Mouse (Mus musculus) G1E (cell line): ENCODE measurements around the gene Ralbp1. TPM values are rescaled to one million over a fixed set of nuclear protein-coding genes. Genes with fewer than 3 reads are reported as not detected.

Experiments used
- ATAC-seq: 2 replicates; pipeline ENCODE4 v1.8.0; 2016; ENCODE audit warnings: mild to moderate bottlenecking; ENCODE audit not compliant: insufficient number of reproducible peaks, poor library complexity, low FRiP score, severe bottlenecking; ENCODE audit errors: extremely low read depth
- DNase-seq: peaks from one replicate; pipeline ENCODE4 v3.0.0; 2012; ENCODE audit warnings: low spot score
- H3K27me3 ChIP-seq: 2 replicates; pipeline ENCODE4 v1.6.1; 2012; ENCODE audit warnings: mild to moderate bottlenecking, low read length, inconsistent platforms; ENCODE audit not compliant: insufficient read depth
- H3K36me3 ChIP-seq: replicated peaks from 2 replicates; pipeline ENCODE3; 2012; ENCODE audit warnings: mild to moderate bottlenecking, inconsistent platforms
- H3K4me1 ChIP-seq: 2 replicates; pipeline ENCODE4 v1.6.1; 2012; ENCODE audit warnings: low read depth, low read length, inconsistent platforms, mixed read lengths; ENCODE audit not compliant: insufficient read depth
- H3K4me3 ChIP-seq: 2 replicates; pipeline ENCODE4 v1.5.1; 2012; ENCODE audit warnings: low read depth, mild to moderate bottlenecking, inconsistent platforms, low read length, moderate library complexity, mixed read lengths
- H3K9me3 ChIP-seq: replicated peaks from 2 replicates; pipeline ENCODE4 v1.6.1; 2012; ENCODE audit warnings: inconsistent platforms
- CTCF ChIP-seq: IDR thresholded peaks from 2 replicates; pipeline ENCODE4 v1.5.1; 2012; ENCODE audit warnings: low read depth, low read length, inconsistent platforms, mixed read lengths
- GATA1 ChIP-seq: IDR thresholded peaks from 2 replicates; pipeline ENCODE4 v1.6.1; 2012; ENCODE audit warnings: borderline replicate concordance, low read length, inconsistent platforms, mixed read lengths
- GATA2 ChIP-seq: IDR thresholded peaks from 2 replicates; pipeline ENCODE4 v1.6.1; 2012; ENCODE audit warnings: low read depth, low read length, inconsistent platforms, borderline replicate concordance
- POLR2AphosphoS5 ChIP-seq: IDR thresholded peaks from 2 replicates; pipeline ENCODE4 v1.6.1; 2012; ENCODE audit warnings: low read depth, low read length, inconsistent platforms; ENCODE audit not compliant: insufficient replicate concordance
- TAL1 ChIP-seq: conservative IDR thresholded peaks from 2 replicates; pipeline ENCODE4 v1.6.1; 2012; ENCODE audit warnings: low read depth, low read length, inconsistent platforms, mixed read lengths
- polyA plus RNA-seq: library from polyadenylated mRNA; stranded (reverse); fragments of >175 nt; gene quantifications from 2 replicates; pipeline ENCODE4 v1.2.3, GENCODE M21; 2012
- total RNA-seq, 2 experiments: library from RNA; stranded (forward) in 1 of 2; stranded (reverse) in 1 of 2; fragments of 200-1000 nt in 1 of 2; fragments of >200 nt in 1 of 2; fragmentation: Nextera tagmentation in 1 of 2; gene quantifications; 2 replicates each; pipeline ENCODE4 v1.2.3; 2014 to 2017

Gene Ralbp1
- total and polyA plus RNA-seq, 3 experiments: 32.5 to 69.1 (median 54.8) TPM

- DNase-seq: peak; percentile 38
- peaks cover 69% of the 10 kb centered on the region for H3K36me3 ChIP-seq
- H3K4me3 ChIP-seq: no peak overlapping the region
- peaks cover 47% of the 10 kb centered on the region for H3K4me1 ChIP-seq
- TF ChIP-seq GATA2: no peak
- no peak for TF ChIP-seq POLR2AphosphoS5
- TF ChIP-seq TAL1: no peak
- no peak for TF ChIP-seq GATA1
- peak; percentile 69 for TF ChIP-seq CTCF
- no peaks in the 10 kb centered on the region for H3K9me3 ChIP-seq
- no peaks in the 10 kb centered on the region for H3K27me3 ChIP-seq
- ATAC-seq: peak; percentile 51; the same call in 1 of the 2 replicates
Observed at GRCm38 (mm10) chr17:65864742-65865141, 20.9 kb downstream of the Ralbp1 start.

DNA sequence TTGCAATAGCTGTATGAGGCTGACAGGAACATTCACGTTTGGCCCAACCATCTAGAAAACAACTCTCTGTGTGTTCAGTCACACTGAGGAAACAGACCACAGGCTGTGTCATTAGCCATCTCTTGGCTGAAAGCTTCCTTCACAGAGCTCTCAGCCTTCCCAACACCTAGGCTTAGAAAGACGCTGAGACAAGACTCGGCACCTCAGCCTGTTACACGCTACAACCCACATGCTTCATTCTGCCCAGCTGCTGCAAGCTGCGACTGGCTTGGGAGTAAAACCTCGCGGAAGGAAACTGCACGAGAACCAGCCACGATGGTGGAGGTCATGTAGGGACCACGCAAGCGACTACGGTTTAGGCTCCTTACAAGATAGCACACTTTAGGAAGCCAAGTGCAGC is 21.8 kb downstream of the Ralbp1 start:
- TF ChIP-seq TAL1 (no peak), GATA1 (no peak), POLR2AphosphoS5 (no peak), CTCF (no peak), GATA2 (no peak)
- H3K4me1 ChIP-seq: peaks cover 45% of the 10 kb centered on the region
- no peaks in the 10 kb centered on the region for H3K9me3 ChIP-seq
- no peak overlapping the region for H3K4me3 ChIP-seq
- no peaks in the 10 kb centered on the region for H3K27me3 ChIP-seq
- ATAC-seq (no peak), DNase-seq (no peak)
- H3K36me3 ChIP-seq: peaks cover 76% of the 10 kb centered on the region

DNA sequence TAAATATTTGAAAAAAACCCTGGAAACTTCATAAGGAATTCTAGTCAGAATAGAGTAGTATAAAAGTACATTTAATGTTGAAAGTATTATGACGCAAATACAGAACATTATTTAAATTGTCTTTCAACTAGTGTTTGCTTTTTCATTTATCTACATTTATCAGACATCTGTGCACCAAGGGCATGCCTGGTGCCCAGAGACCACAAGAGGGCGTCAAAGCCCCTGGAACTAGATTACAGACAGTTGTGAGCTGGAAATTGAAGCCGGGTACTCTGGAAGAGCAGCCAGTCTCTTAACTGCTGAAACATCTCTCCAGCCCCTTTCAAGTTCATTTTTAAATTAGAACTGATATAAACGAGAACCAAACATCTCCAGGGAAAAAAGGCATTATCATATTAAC is 23.0 kb downstream of the Ralbp1 start:
- DNase-seq (no peak), ATAC-seq (no peak)
- peak; percentile 30; the same call in 1 of the 2 replicates for TF ChIP-seq CTCF
- no peak for TF ChIP-seq GATA1
- Histone ChIP-seq H3K9me3 (no peaks in the 10 kb centered on the region), H3K36me3 (peaks cover 82% of the 10 kb centered on the region), H3K4me3 (no peak overlapping the region), H3K27me3 (no peaks in the 10 kb centered on the region), H3K4me1 (peaks cover 50% of the 10 kb centered on the region)

DNA sequence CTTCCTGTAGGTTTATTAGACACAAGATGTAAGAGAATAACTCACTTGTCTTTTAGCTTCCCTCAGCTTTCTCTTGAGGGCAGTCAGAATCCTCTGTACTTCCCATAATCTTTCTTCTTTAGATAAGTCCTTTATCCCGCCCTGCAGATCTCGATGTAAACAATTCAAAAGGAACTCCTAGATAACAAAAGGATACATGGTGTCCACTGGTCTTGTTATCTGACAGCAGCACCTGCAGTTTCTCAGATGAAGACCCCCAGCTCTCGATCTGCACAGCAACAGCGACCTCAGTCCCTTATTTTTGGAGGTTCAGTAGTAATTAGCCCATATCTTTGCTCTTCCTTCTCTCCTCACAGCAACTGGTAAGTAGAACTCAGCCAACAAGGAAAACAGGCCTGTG is 28.0 kb downstream of the Ralbp1 start:
- peaks cover 18% of the 10 kb centered on the region for H3K9me3 ChIP-seq
- no peak overlapping the region; the same call in 1 of the 2 replicates for H3K4me3 ChIP-seq
- H3K36me3 ChIP-seq: peaks cover 82% of the 10 kb centered on the region
- DNase-seq (peak; percentile 53), ATAC-seq (peak; percentile 90)
- TF ChIP-seq GATA2 (no peak), TAL1 (peak; percentile 86)
- H3K4me1 ChIP-seq: peaks cover 46% of the 10 kb centered on the region
- H3K27me3 ChIP-seq: no peaks in the 10 kb centered on the region

- DNase-seq: no peak
- peaks cover 26% of the 10 kb centered on the region for H3K4me1 ChIP-seq
- ATAC-seq: no peak
- H3K36me3 ChIP-seq: peaks cover 92% of the 10 kb centered on the region
- TF ChIP-seq TAL1 (no peak), CTCF (no peak), GATA2 (no peak), POLR2AphosphoS5 (no peak), GATA1 (no peak)
- H3K27me3 ChIP-seq: no peaks in the 10 kb centered on the region
- H3K9me3 ChIP-seq: peaks cover 18% of the 10 kb centered on the region
- H3K4me3 ChIP-seq: no peak overlapping the region
Observed at GRCm38 (mm10) chr17:65854006-65854405, 31.6 kb downstream of the Ralbp1 start.

GRCm38 (mm10) chr17:65853326-65853725 is 32.3 kb downstream of the Ralbp1 start:
- Histone ChIP-seq H3K4me1 (peaks cover 19% of the 10 kb centered on the region), H3K9me3 (peaks cover 18% of the 10 kb centered on the region), H3K36me3 (peaks cover 91% of the 10 kb centered on the region), H3K4me3 (no peak overlapping the region), H3K27me3 (no peaks in the 10 kb centered on the region)
- no peak for ATAC-seq
- no peak for TF ChIP-seq GATA2
- no peak for DNase-seq

- peaks cover 89% of the 10 kb centered on the region for H3K36me3 ChIP-seq
- DNase-seq (no peak), ATAC-seq (no peak)
- no peaks in the 10 kb centered on the region for H3K27me3 ChIP-seq
- H3K4me3 ChIP-seq: no peak overlapping the region
- TF ChIP-seq GATA1 (no peak), GATA2 (no peak), CTCF (no peak), TAL1 (no peak), POLR2AphosphoS5 (no peak)
- peaks cover 18% of the 10 kb centered on the region for H3K9me3 ChIP-seq
- peaks cover 5% of the 10 kb centered on the region for H3K4me1 ChIP-seq
Observed at GRCm38 (mm10) chr17:65851749-65852148, 33.8 kb downstream of the Ralbp1 start.
